Mouse (Mus musculus): Measurements from ENCODE around the gene Zfp992. TPM values are rescaled to one million over a fixed set of nuclear protein-coding genes. Genes with fewer than 3 reads are reported as not detected.
"Not testable (repeated sequence)": the region's sequence is repeated elsewhere in the genome, so short reads cannot be mapped to it uniquely, and the experiment has no call there.

The Zfp992 gene
- total RNA-seq, 2 experiments from 2014 or later = 4.2 to 4.4 TPM

DNA sequence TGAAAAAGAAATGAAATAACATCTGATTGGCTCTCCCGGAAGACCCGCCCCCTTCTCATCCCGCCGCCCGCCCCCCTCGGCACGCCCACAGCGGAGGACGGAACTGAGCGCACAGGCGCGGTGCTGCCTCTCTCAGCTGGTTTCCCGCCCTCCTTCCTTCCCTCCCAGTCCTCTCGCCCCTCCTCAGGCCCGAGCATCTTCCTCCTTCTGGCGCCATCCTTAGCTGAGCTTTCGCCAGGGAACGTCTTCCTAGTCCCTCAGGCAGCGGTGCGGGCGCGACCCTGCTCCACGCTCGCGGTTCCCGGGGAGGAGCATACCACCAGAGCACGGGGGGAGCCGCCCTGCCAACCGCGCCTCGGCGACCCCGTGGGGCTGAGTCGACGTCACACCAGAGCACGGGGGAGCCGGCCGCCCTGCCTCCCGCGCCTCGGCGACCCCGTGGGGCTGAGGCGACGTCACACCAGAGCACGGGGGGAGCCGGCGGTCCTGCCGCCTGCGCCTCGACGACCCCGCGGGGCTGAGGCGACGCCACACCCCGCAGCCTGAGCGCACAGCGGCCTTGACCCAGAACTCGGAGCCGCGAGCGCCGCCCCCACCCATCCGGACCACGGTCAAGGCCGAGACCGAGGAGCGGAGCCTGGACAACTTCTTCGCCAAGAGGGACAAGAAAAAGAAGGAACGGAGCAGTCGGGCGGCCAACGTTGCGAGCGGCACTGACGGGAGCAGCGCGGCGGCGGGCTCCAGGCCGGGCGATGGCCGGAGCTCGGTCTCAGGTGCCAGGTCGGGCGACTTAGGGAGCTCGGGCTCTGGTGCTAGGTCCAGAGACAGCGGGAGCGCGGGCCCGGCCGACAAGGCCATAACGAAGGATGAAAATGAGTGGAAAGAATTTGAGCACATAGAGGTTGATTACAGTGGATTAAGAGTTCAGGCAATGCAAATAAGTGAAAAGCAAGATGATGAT, 26.2 kb downstream of the Zfp992 start:
- intact Hi-C loops (cut with DNase I); DNase-seq: not testable (repeated sequence)

DNA sequence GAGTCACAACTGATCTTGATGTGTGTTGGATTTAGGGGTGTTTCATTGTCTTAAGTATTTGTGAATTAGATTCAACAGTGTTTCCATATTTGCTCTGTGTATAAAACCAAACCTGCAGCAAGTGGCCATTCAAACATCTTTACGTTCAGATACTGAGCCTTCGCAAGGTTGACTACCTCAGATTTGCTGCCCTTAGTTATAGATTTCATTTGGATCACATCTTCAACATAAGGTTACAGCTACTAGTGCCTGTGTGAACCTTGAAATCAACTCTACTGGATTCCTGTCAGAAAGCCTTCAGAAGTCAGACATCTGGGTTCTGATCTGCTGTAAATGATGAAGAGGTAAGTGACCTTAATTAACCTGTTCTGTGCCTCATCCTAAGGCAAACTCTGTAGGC, 27.4 kb downstream of the Zfp992 start:
- intact Hi-C loops (cut with DNase I); DNase-seq: not testable (repeated sequence)

- DNase-seq; intact Hi-C loops (cut with DNase I): not testable (repeated sequence)
Measured at GRCm38 (mm10) chr4:146476959-146477358, 28.1 kb downstream of the Zfp992 start.

DNA sequence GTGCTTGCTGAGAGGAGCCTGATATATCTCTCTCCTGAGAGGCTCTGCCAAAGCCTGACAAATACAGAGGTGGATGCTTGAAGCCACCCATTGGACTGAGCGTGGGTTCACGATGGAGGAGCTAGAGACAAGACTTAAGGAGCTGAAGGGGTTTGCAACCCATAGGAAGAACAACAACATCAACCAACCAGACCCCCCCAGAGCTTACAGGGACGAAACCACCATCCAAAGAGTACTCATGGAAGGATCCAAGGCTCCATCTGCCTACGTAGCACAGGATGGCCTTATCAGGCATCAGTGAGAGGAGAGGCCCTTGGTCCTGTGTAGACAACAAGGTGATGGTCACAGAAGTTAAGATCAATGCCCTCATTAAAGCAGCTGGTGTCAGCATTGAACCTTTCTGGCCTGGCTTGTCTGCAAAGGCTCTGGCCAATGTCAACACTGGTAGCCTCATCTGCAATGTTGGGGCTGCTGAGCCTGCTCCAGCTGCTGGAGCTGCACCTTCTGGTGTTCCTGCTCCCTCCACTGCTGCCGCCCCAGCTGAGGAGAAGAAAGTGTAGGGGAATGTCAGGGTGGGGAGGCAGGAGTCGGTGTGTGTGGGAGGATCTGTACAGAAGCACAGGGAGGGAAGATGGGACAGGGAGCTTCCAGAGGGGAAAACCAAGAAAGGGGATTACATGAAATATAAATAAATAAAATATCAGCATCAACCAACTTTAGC, 31.7 kb downstream of the Zfp992 start:
- DNase-seq; intact Hi-C loops (cut with DNase I): not testable (repeated sequence)

DNA sequence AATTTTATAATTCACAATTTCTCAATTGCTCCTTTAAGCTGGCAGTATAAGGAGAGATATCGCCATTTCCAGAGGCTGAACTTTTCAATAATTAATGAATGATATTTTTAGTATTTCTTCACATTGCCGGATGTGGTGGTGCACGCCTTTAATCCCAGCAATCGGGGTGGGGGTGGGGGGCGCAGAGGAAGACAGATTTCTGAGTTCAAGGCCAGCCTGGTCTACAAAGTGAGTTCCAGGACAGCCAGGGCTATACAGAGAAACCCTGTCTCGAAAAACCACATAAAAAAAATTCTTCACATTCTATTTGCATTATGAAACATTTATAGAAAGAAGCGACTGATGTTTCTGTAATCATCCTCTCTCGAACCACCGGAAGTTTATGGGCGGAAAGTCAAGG, 33.7 kb downstream of the Zfp992 start:
- intact Hi-C loops (cut with DNase I); DNase-seq: not testable (repeated sequence)

- intact Hi-C loops (cut with DNase I) = not testable (repeated sequence)
Measured at GRCm38 (mm10) chr4:146483571-146484280, 34.9 kb downstream of the Zfp992 start.

DNA sequence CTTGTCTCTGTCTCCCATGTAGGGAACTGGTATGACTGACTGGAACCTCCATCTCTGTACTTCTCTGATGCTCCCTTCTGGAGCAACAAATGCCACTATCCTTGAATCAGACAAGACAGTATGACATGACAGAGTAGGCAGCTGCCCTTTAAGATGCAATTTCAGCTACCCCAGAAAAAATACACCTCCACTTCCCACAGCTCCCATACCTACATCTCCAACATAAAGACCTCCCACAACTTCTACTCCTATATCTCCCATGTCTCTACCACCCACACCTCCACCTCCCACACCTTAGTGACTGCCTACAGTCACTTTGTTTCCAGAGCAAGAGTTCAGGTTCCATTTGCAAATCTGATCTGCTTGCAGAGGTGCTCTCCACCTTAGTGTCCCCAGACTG, 35.9 kb downstream of the Zfp992 start:
- DNase-seq; intact Hi-C loops (cut with DNase I): not testable (repeated sequence)

More at GRCm38 (mm10) chr4:146483571-146484280, 34.9 kb downstream of the Zfp992 start:
- DNase-seq = not testable (repeated sequence)

- DNase-seq; intact Hi-C loops (cut with DNase I): not testable (repeated sequence)
Measured at GRCm38 (mm10) chr4:146485183-146485939, 36.5 kb downstream of the Zfp992 start.

GRCm38 (mm10) chr4:146486753-146487152, 37.9 kb downstream of the Zfp992 start:
- not testable (repeated sequence) for DNase-seq

GRCm38 (mm10) chr4:146489196-146489595, 40.4 kb downstream of the Zfp992 start:
- intact Hi-C loops (cut with DNase I); DNase-seq: not testable (repeated sequence)

More at GRCm38 (mm10) chr4:146486753-146487152, 37.9 kb downstream of the Zfp992 start:
- intact Hi-C loops (cut with DNase I) = not testable (repeated sequence)

DNA sequence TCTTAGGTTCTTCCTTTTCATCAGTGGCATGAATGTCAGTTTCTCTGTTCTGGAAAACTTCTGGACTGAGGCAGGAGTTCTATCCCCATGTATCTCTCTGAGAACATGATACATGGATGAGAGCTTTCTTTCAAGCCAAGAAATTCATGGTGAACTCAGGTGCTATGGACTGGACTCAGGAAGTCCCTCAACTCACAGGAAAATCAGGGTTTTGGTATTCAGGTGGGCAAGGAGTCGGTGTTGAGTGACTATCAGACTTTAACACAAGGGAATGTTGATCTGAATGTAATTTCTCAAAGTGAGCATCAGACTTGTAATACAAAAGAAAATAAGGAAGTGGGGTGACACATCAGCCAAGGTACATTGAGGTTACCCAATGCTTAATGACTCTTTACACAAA, 43.2 kb downstream of the Zfp992 start:
- DNase-seq; intact Hi-C loops (cut with DNase I): not testable (repeated sequence)

DNA sequence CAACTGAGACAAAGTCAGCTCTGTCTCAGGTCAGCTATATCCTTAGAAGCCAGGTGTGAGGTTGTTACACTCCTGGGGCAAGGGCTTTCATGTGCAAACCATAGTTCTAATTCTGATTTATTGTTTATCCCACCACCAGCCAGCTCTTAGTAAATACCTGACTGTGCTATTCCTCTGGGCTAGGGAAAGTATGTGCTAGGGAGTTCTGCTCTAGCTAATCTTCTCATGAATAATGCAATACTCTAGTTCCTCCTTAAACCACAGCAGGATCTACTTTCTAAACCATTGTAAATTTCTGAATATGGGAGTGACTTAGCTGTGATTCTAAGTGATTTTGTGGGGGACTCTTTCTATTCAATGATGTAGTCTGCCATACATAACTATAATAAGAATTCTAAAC, 43.6 kb downstream of the Zfp992 start:
- intact Hi-C loops (cut with DNase I) = no loop called here
- DNase-seq = no peak

DNA sequence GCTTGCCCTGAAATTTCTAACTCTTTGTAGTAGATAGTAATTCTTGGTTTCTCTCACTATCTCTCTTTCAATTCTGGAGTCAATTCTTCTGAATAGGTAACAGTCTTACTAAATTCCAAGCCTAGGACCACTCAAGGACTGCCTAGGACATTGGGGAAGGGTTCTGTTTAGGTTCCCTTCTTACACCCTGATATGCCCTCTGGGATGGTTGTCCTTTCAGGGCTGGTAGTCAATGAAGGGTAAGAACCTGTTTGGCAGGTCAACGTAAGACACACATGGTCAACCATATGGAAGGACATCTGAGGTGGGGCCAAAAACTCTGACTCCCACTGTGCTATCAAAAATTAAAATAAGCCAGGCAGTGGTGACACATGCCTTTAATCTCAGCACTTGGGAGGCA, 44.0 kb downstream of the Zfp992 start:
- intact Hi-C loops (cut with DNase I) = no loop called here
- DNase-seq = no peak

DNA sequence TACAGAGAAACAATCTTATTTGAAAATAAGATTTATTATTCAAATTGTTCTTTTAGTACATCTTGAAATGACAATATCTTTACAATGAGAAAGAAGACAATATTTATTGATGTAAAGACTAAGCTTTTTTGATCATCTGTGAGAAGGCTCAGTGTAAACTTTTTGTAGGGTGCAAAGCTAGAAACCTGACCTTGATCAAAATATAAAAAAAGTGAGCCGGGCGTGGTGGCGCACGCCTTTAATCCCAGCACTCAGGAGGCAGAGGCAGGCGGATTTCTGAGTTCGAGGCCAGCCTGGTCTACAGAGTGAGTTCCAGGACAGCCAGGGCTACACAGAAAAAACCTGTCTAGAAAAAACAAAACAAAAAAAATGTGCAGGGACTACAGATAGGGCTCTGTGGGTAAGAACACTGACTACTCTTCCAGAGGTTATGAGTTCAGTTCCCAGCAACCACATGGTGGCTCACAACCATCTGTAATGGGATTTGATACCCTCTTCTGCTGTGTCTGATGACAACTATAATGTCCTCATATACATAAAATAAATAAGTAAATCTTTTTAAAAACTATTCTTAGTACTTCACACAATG, 44.6 kb downstream of the Zfp992 start:
- intact Hi-C loops (cut with DNase I); DNase-seq: not testable (repeated sequence)

- intact Hi-C loops (cut with DNase I) = no loop called here
- DNase-seq = no peak
Measured at GRCm38 (mm10) chr4:146494980-146495379, 46.2 kb downstream of the Zfp992 start.

- DNase-seq; intact Hi-C loops (cut with DNase I): not testable (repeated sequence)
Measured at GRCm38 (mm10) chr4:146497695-146498275, 49.0 kb downstream of the Zfp992 start.

GRCm38 (mm10) chr4:146501727-146502126, 52.9 kb downstream of the Zfp992 start, which contains the start of gene Zfp981:
Gene Zfp981 (plus strand): TSS chr4:146502027.
- intact Hi-C loops (cut with DNase I); DNase-seq: not testable (repeated sequence)

GRCm38 (mm10) chr4:146509029-146509428, 60.2 kb downstream of the Zfp992 start:
- intact Hi-C loops (cut with DNase I) = not testable (repeated sequence)

DNA sequence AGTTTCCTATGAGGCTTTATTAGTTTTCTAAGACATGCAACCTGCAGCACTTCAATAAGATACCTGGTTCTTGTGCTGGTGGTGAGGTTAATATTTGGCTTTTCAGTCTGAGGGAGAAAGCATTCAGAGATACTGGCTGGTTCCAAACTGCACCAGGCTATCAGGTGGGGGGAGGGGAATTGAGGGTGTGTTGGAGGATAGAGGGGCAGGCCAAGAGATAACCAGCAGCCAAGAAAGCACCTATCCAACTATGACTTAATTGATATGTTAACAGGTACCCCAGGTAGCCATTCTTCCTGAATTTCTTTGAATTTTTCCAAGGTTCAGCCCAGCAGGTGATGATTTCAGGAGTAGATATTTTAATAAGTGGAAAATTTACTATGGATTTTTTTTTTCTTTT, 63.0 kb downstream of the Zfp992 start:
- DNase-seq; intact Hi-C loops (cut with DNase I): not testable (repeated sequence)

More at GRCm38 (mm10) chr4:146509029-146509428, 60.2 kb downstream of the Zfp992 start:
- not testable (repeated sequence) for DNase-seq

All from heart, postnatal 10 days (tissue).